Mouse (Mus musculus) embryonic facial prominence, embryonic 10.5 days (tissue): ENCODE measurements around the gene Prr23a1. TPM values are rescaled to one million over a fixed set of nuclear protein-coding genes. Genes with fewer than 3 reads are reported as not detected.
"Not testable (repeated sequence)": the region's sequence is repeated elsewhere in the genome, so short reads cannot be mapped to it uniquely, and the experiment has no call there.

Source experiments
- DNase-seq: peaks from one replicate; pipeline ENCODE4 v3.0.0-alpha.2; 2017; ENCODE audit warnings: low spot score
- H3K27ac ChIP-seq: fragments of 300-500 bp; sonication (generic); replicated peaks from 2 replicates; pipeline ENCODE4 v1.5.1; 2016; ENCODE audit warnings: mild to moderate bottlenecking
- H3K27me3 ChIP-seq: fragments of 300-500 bp; sonication (generic); replicated peaks from 2 replicates; pipeline ENCODE4 v1.6.1; 2016; ENCODE audit warnings: low read depth, mild to moderate bottlenecking; ENCODE audit not compliant: poor library complexity, severe bottlenecking
- H3K36me3 ChIP-seq: fragments of 300-500 bp; sonication (generic); replicated peaks from 2 replicates; pipeline ENCODE4 v1.6.1; 2016; ENCODE audit warnings: mild to moderate bottlenecking, moderate library complexity
- H3K4me1 ChIP-seq: fragments of 300-500 bp; sonication (generic); 2 replicates; pipeline ENCODE4 v1.6.1; 2016
- H3K4me3 ChIP-seq: fragments of 300-500 bp; sonication (generic); 2 replicates; pipeline ENCODE4 v1.5.1; 2016; ENCODE audit warnings: mild to moderate bottlenecking, moderate library complexity
- H3K9me3 ChIP-seq: fragments of 300-500 bp; sonication (generic); 2 replicates; pipeline ENCODE4 v1.6.1; 2016; ENCODE audit warnings: mild to moderate bottlenecking
- WGBS: fragments of 180-500 bp; shearing (Covaris S2); methylation state at CpG from one replicate; pipeline ENCODE4 v1.1.7; 2016; 5-methylcytosine and 5-hydroxymethylcytosine counted together
- polyA plus RNA-seq: library from polyadenylated mRNA; unstranded; fragments of >200 nt; fragmentation: Nextera tagmentation; extraction: Ambion mirVana; gene quantifications from 2 replicates; pipeline ENCODE4 v1.2.1, GENCODE M21; 2016

Prr23a1 gene
- 0.18 TPM in 1 of 2 replicates, not detected in the other for polyA plus RNA-seq

DNA sequence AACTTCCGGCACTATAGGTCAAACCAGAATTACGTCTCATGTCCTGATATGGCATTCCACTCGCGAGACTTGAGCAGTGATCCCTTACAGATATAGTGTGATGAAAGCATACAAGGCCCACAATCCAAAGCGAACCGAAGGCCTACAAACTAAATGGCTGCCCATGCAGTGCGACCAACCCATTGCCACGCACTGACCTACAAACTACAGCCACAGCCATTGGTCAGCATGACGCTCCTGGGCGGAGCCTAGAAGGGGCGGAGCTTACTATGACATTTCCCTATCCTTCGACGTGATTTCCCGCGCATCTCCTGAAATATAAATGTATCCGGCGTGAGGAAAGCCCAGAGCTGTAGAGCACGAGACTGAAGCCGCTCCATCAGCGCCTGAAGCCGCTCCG lies at the start of gene Prr23a1:
Prr23a1 (plus strand) TSS at position 387 of the 400 bp plus-strand sequence.
- H3K27me3 ChIP-seq = peaks cover 14% of the 10 kb centered on the region
- H3K4me1 ChIP-seq = no peaks in the 10 kb centered on the region
- DNase-seq = no peak
- WGBS = 57% methylated on average over 22 of the region's 22 CpGs
- H3K36me3 ChIP-seq = no peaks in the 10 kb centered on the region
- peak within 1 kb of the TSS; percentile 33; the same call in 1 of the 2 replicates for H3K4me3 ChIP-seq
- no peak within 1 kb of the TSS for H3K27ac ChIP-seq
- peaks cover 7% of the 10 kb centered on the region; the same call in 1 of the 2 replicates for H3K9me3 ChIP-seq

GRCm38 (mm10) chr9:98799021-98799420 lies 43.3 kb upstream of the Prr23a1 start:
- no peak for DNase-seq
- Histone ChIP-seq H3K36me3 (no peaks in the 10 kb centered on the region), H3K4me1 (peaks cover 4% of the 10 kb centered on the region; the same call in 1 of the 2 replicates), H3K27me3 (no peaks in the 10 kb centered on the region), H3K4me3 (no peak overlapping the region), H3K9me3 (no peaks in the 10 kb centered on the region), H3K27ac (no peak overlapping the region)
- WGBS = 85% methylated on average over 1 of the region's 1 CpGs

- DNase-seq = peak; percentile 25
Measured at GRCm38 (mm10) chr9:98803971-98804370, 38.3 kb upstream of the Prr23a1 start.

GRCm38 (mm10) chr9:98805511-98805910 lies 36.8 kb upstream of the Prr23a1 start:
- Histone ChIP-seq H3K27me3 (0 out of 2 replicates have a peak, but pooled peaks cover 4% of the 10 kb centered on the region), H3K36me3 (no peaks in the 10 kb centered on the region), H3K4me3 (no peak overlapping the region), H3K4me1 (peaks cover 6% of the 10 kb centered on the region; the same call in 1 of the 2 replicates), H3K27ac (no peak overlapping the region), H3K9me3 (no peaks in the 10 kb centered on the region)
- DNase-seq = no peak
- WGBS = 84% methylated on average over 15 of the region's 15 CpGs

More at GRCm38 (mm10) chr9:98803971-98804370, 38.3 kb upstream of the Prr23a1 start:
- WGBS = 59% methylated on average over 12 of the region's 12 CpGs
- 0 out of 2 replicates have a peak, but pooled peaks cover 4% of the 10 kb centered on the region for H3K27me3 ChIP-seq
- peaks cover 6% of the 10 kb centered on the region; the same call in 1 of the 2 replicates for H3K4me1 ChIP-seq
- H3K27ac ChIP-seq = no peak overlapping the region
- no peak overlapping the region for H3K4me3 ChIP-seq
- H3K36me3 ChIP-seq = no peaks in the 10 kb centered on the region
- no peaks in the 10 kb centered on the region for H3K9me3 ChIP-seq

DNA sequence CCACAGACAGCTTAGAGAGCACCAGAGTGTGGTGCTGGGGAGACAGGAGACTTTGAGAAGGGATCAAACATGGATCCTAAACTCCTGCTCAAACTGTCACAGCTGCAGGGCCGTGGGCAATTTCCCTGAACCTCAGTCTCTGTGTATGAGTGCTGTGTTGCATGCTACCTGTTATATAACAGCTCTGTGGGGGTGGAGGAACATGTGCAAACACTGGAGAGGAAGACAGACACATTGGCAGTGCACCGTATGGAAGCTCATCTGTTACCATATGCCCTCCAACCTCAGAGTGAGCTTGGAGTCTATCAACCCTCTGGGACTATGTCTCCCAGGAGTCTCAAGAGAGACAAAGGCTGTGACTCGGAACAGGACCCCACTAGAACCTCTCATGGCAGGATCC lies 36.4 kb upstream of the Prr23a1 start:
- peaks cover 6% of the 10 kb centered on the region; the same call in 1 of the 2 replicates for H3K4me1 ChIP-seq
- DNase-seq = no peak
- 81% methylated on average over 3 of the region's 3 CpGs for WGBS
- H3K27ac ChIP-seq = no peak overlapping the region
- H3K27me3 ChIP-seq = 0 out of 2 replicates have a peak, but pooled peaks cover 4% of the 10 kb centered on the region
- no peak overlapping the region for H3K4me3 ChIP-seq
- no peaks in the 10 kb centered on the region for H3K36me3 ChIP-seq
- H3K9me3 ChIP-seq = no peaks in the 10 kb centered on the region

GRCm38 (mm10) chr9:98807631-98808030 lies 34.7 kb upstream of the Prr23a1 start:
- H3K9me3 ChIP-seq = no peaks in the 10 kb centered on the region
- peaks cover 6% of the 10 kb centered on the region; the same call in 1 of the 2 replicates for H3K4me1 ChIP-seq
- H3K4me3 ChIP-seq = no peak overlapping the region
- H3K27ac ChIP-seq = no peak overlapping the region
- 85% methylated on average over 8 of the region's 8 CpGs for WGBS
- 0 out of 2 replicates have a peak, but pooled peaks cover 4% of the 10 kb centered on the region for H3K27me3 ChIP-seq
- no peaks in the 10 kb centered on the region for H3K36me3 ChIP-seq
- peak; percentile 5 for DNase-seq

DNA sequence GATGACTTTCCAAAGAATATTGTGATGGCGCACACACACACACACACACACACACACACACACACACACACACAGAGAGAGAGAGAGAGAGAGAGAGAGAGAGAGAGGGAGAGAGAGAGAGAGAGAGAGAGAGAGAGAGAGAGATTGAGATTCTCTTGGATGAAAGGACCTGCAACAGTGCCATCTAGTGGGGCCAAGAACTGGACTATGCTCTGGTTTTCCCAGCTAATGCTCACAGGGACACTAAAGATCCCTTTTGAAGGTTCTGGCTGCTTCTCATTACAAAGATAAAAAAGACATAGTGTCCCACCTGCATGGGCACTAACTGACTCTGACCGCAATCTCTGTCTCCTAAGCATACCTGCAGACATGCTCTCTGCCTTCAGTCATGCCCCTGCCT lies 32.8 kb upstream of the Prr23a1 start:
- not testable (repeated sequence) for H3K9me3 ChIP-seq
- DNase-seq = peak; percentile 64

GRCm38 (mm10) chr9:98816066-98816465 lies 26.2 kb upstream of the Prr23a1 start:
- H3K4me3 ChIP-seq = no peak overlapping the region
- WGBS = 71% methylated on average over 3 of the region's 3 CpGs
- no peaks in the 10 kb centered on the region for H3K36me3 ChIP-seq
- no peaks in the 10 kb centered on the region; the same call in 1 of the 2 replicates for H3K4me1 ChIP-seq
- H3K9me3 ChIP-seq = no peaks in the 10 kb centered on the region
- H3K27ac ChIP-seq = no peak overlapping the region
- H3K27me3 ChIP-seq = no peaks in the 10 kb centered on the region
- no peak for DNase-seq

More for the DNA sequence above, 32.8 kb upstream of the Prr23a1 start:
- 59% methylated on average over 2 of the region's 2 CpGs for WGBS
- not testable (repeated sequence) for H3K27me3 ChIP-seq, H3K4me3 ChIP-seq, H3K4me1 ChIP-seq, H3K27ac ChIP-seq, H3K36me3 ChIP-seq

GRCm38 (mm10) chr9:98817592-98817991 lies 24.7 kb upstream of the Prr23a1 start:
- H3K9me3 ChIP-seq = no peaks in the 10 kb centered on the region
- DNase-seq = no peak
- 89% methylated on average over 7 of the region's 7 CpGs for WGBS
- H3K36me3 ChIP-seq = no peaks in the 10 kb centered on the region
- H3K4me1 ChIP-seq = no peaks in the 10 kb centered on the region
- no peak overlapping the region for H3K27ac ChIP-seq
- no peak overlapping the region for H3K4me3 ChIP-seq
- H3K27me3 ChIP-seq = no peaks in the 10 kb centered on the region

- Histone ChIP-seq H3K4me3 (no peak overlapping the region), H3K27ac (no peak overlapping the region), H3K27me3 (no peaks in the 10 kb centered on the region), H3K36me3 (no peaks in the 10 kb centered on the region), H3K4me1 (no peaks in the 10 kb centered on the region), H3K9me3 (no peaks in the 10 kb centered on the region)
- DNase-seq = no peak
- WGBS = 77% methylated on average over 5 of the region's 5 CpGs
Measured at GRCm38 (mm10) chr9:98818971-98819370, 23.3 kb upstream of the Prr23a1 start.

DNA sequence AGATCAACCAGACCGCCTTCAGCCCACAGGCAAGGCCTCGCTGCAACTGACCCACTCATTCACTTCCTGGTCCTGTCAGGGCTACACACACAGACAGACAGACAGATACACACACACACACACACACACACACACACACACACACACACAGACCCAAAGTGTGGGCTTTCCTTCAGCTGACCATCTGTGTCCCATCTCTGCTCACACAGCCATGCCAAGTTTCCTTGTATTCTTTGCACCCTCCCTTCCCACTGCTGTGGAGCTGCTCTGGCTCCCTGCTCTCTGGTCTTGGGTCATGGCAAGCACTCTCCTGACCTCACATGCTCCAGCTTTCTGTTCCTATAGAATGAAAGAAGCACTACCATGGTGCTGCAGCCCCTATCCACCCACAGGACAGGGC lies 22.8 kb upstream of the Prr23a1 start:
- Histone ChIP-seq H3K4me3 (no peak overlapping the region), H3K36me3 (no peaks in the 10 kb centered on the region), H3K4me1 (no peaks in the 10 kb centered on the region), H3K27ac (no peak overlapping the region; the same call in 1 of the 2 replicates), H3K27me3 (no peaks in the 10 kb centered on the region), H3K9me3 (no peaks in the 10 kb centered on the region)
- 86% methylated on average over 2 of the region's 2 CpGs for WGBS
- DNase-seq = no peak

GRCm38 (mm10) chr9:98820461-98820860 lies 21.8 kb upstream of the Prr23a1 start:
- Histone ChIP-seq H3K27me3 (no peaks in the 10 kb centered on the region), H3K9me3 (no peaks in the 10 kb centered on the region), H3K4me3 (no peak overlapping the region), H3K4me1 (no peaks in the 10 kb centered on the region), H3K27ac (no peak overlapping the region), H3K36me3 (no peaks in the 10 kb centered on the region)
- DNase-seq = peak; percentile 6
- 85% methylated on average over 4 of the region's 4 CpGs for WGBS

DNA sequence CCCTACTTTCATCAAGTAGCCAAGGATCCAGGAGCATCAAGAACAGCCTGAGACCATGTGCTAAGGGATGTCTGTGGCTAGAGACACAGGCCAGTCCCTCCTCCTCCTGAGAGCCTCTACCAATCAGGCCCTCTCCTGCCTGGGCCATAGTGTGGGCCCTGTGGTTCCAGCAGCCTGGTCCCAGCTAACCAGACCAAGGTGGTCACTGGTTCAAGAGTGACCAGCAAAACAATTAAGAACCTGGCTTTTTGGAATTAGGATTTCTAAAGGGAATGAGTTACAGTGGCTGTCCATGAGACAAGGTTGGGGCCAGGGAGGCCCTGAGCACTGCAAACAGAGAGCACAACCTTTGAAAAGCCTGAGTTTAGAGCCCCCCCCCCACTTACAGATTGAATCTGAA lies 21.2 kb upstream of the Prr23a1 start:
- Histone ChIP-seq H3K4me1 (no peaks in the 10 kb centered on the region), H3K4me3 (no peak overlapping the region), H3K27ac (no peak overlapping the region), H3K27me3 (no peaks in the 10 kb centered on the region), H3K9me3 (no peaks in the 10 kb centered on the region), H3K36me3 (no peaks in the 10 kb centered on the region)
- DNase-seq = no peak
